Mouse (Mus musculus) right cerebral cortex, postnatal 36 days (tissue): Measurements from ENCODE around the gene Adam19.
A peak's percentile ranks its signal among the peaks of the same experiment; 100 is the strongest.
"Not testable (repeated sequence)": the region's sequence is repeated elsewhere in the genome, so short reads cannot be mapped to it uniquely, and the experiment has no call there.

ENCODE experiments used
- DNase-seq, 2 experiments: peaks; one replicate each; pipeline ENCODE4 v3.0.0; 2022; ENCODE audit warnings: low spot score in 2 of 2, mixed read lengths in 1 of 2

Adam19 gene

GRCm38 (mm10) chr11:46128548-46128945 lies 72.8 kb downstream of the Adam19 start:
- peak; percentile 41 to 46 for DNase-seq

- DNase-seq, result no peak
Observed at GRCm38 (mm10) chr11:46131022-46131986, 75.5 kb downstream of the Adam19 start.

GRCm38 (mm10) chr11:46134899-46135298 lies 79.1 kb downstream of the Adam19 start:
- peak; percentile 75 to 89 for DNase-seq

- DNase-seq, result no peak
Observed at GRCm38 (mm10) chr11:46143342-46143741, 87.5 kb downstream of the Adam19 start.

- no peak for DNase-seq
Observed at GRCm38 (mm10) chr11:46145163-46145875, 89.5 kb downstream of the Adam19 start.

GRCm38 (mm10) chr11:46146619-46147018 lies 90.8 kb downstream of the Adam19 start:
- DNase-seq, result no peak

- peak; percentile 24 to 49 for DNase-seq
Observed at GRCm38 (mm10) chr11:46156945-46157344, 101.2 kb downstream of the Adam19 start.

- DNase-seq, result no peak
Observed at GRCm38 (mm10) chr11:46157462-46157861, 101.7 kb downstream of the Adam19 start.

- DNase-seq, result no peak
Observed at GRCm38 (mm10) chr11:46165866-46166585, 110.2 kb downstream of the Adam19 start, which contains the start of gene Nipal4. Nipal4 (minus strand) TSS chr11:46166508.

- DNase-seq, result no peak
Observed at GRCm38 (mm10) chr11:46168506-46168905, 112.7 kb downstream of the Adam19 start.

- no peak for DNase-seq
Observed at GRCm38 (mm10) chr11:46169908-46170307, 114.1 kb downstream of the Adam19 start.

GRCm38 (mm10) chr11:46172128-46172527 lies 116.3 kb downstream of the Adam19 start:
- DNase-seq, result no peak

- no peak for DNase-seq
Observed at GRCm38 (mm10) chr11:46176155-46176554, 120.4 kb downstream of the Adam19 start.

GRCm38 (mm10) chr11:46177246-46178043 lies 121.7 kb downstream of the Adam19 start:
- no peak for DNase-seq

GRCm38 (mm10) chr11:46182031-46182430 lies 126.2 kb downstream of the Adam19 start:
- DNase-seq, result not testable (repeated sequence)

- DNase-seq, result no peak
Observed at GRCm38 (mm10) chr11:46184946-46185345, 129.2 kb downstream of the Adam19 start.

GRCm38 (mm10) chr11:46185486-46185885 lies 129.7 kb downstream of the Adam19 start:
- DNase-seq, result peak in 1 of 2 experiments; percentile 41

GRCm38 (mm10) chr11:46188283-46188682 lies 132.5 kb downstream of the Adam19 start:
- DNase-seq, result no peak

GRCm38 (mm10) chr11:46194175-46194574 lies 138.4 kb downstream of the Adam19 start:
- no peak for DNase-seq
